Mouse (Mus musculus) midbrain, embryonic 10.5 days (tissue): ENCODE measurements around the gene C130026I21Rik. TPM values are rescaled to one million over a fixed set of nuclear protein-coding genes. Genes with fewer than 3 reads are reported as not detected.
"Not testable (repeated sequence)": the region's sequence is repeated elsewhere in the genome, so short reads cannot be mapped to it uniquely, and the experiment has no call there.

Source experiments
- DNase-seq: peaks from one replicate; pipeline ENCODE4 v3.0.0-alpha.2; 2017; ENCODE audit warnings: low spot score
- H3K27ac ChIP-seq: fragments of 300-500 bp; sonication (generic); replicated peaks from 2 replicates; pipeline ENCODE4 v1.5.1; 2016; ENCODE audit warnings: mild to moderate bottlenecking
- H3K27me3 ChIP-seq: fragments of 300-500 bp; sonication (generic); 2 replicates; pipeline ENCODE4 v1.6.1; 2016; ENCODE audit warnings: low read depth, mild to moderate bottlenecking; ENCODE audit not compliant: poor library complexity, severe bottlenecking
- H3K36me3 ChIP-seq: fragments of 300-500 bp; sonication (generic); 2 replicates; pipeline ENCODE4 v1.6.1; 2016; ENCODE audit warnings: mild to moderate bottlenecking, moderate library complexity
- H3K4me1 ChIP-seq: fragments of 300-500 bp; sonication (generic); 2 replicates; pipeline ENCODE4 v1.6.1; 2016
- H3K4me3 ChIP-seq: fragments of 300-500 bp; sonication (generic); 2 replicates; pipeline ENCODE4 v1.5.1; 2016; ENCODE audit warnings: mild to moderate bottlenecking, moderate library complexity
- H3K9me3 ChIP-seq: fragments of 300-500 bp; sonication (generic); replicated peaks from 2 replicates; pipeline ENCODE4 v1.6.1; 2016; ENCODE audit warnings: mild to moderate bottlenecking
- WGBS: fragments of 180-500 bp; shearing (Covaris S2); methylation state at CpG from one replicate; pipeline ENCODE4 v1.1.7; 2016; 5-methylcytosine and 5-hydroxymethylcytosine counted together
- polyA plus RNA-seq: library from polyadenylated mRNA; unstranded; fragments of >200 nt; fragmentation: Nextera tagmentation; extraction: Ambion mirVana; gene quantifications from 2 replicates; pipeline ENCODE4 v1.2.1, GENCODE M21; 2016

The C130026I21Rik gene
- polyA plus RNA-seq = not detected in 2 replicates

DNA sequence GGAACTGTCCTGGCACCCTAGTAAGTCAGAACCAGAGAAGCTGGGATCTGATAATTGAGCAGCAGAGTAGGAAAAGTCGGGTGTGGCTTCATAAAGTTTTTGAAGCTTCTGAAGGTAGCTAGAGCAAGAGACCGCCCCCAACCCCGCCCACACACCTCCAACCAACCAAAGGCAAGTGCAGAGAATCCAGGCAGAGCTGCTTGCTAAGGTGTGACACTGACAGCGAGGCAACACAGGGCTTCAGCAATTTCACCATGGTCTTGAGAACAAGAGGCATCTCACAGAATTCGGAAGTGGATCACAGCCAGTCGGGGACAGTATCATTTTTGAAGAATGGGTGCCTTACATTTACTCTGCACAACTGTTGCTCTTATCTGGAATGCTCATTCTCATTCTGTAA is at the start of gene C130026I21Rik:
C130026I21Rik (minus strand) TSS at position 101 of the 400 bp plus-strand sequence.
- H3K36me3 ChIP-seq, H3K27ac ChIP-seq, H3K4me1 ChIP-seq, DNase-seq, H3K4me3 ChIP-seq, H3K9me3 ChIP-seq, H3K27me3 ChIP-seq: not testable (repeated sequence)
- no CpG with 5 or more reads among the region's 6 CpGs for WGBS

DNA sequence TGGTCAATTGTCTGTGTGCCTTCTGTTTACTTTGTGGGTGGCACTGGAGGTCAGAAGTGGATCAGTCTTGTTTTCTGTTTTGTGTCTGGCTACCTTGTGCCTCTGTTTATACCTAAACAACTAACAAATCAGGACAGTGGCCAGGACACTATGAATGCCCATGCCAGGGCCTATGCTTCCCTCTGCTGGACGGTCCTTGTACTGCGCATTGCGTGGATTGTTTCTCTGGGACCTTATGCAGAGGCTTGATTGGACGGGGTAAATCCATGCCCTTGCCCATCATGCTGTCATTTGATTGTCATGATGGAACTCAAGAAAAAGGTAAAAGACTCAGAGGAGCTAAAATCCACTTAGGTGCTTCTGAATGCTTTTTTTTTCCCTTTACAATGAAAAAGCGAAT is 16.7 kb upstream of the C130026I21Rik start:
- not testable (repeated sequence) for H3K4me1 ChIP-seq, H3K27ac ChIP-seq, DNase-seq, H3K27me3 ChIP-seq, H3K9me3 ChIP-seq, H3K4me3 ChIP-seq, H3K36me3 ChIP-seq
- WGBS = 51% methylated on average over 4 of the region's 5 CpGs

DNA sequence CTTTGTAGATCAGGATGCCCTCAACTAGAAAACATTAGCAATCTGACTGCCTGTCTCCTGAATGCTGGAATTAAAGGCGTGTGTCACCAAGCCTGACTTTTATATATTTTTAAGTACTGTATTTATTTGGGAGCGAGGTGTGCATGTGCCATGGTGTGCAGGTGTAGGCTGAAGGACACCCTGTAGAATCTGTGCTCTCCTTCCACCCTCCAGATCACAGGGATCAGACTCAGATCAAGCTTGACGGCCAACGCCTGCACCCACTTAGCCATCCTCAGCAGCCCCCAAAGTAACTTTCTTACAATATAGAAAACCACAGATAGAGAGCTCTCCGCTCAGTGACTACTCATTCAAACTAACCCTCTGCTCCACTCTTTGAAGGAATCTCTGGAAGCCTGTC is 6.1 kb upstream of the C130026I21Rik start:
- H3K4me3 ChIP-seq, H3K27me3 ChIP-seq, H3K36me3 ChIP-seq, H3K27ac ChIP-seq, H3K9me3 ChIP-seq, H3K4me1 ChIP-seq, DNase-seq: not testable (repeated sequence)
- WGBS = 65% methylated on average over 4 of the region's 5 CpGs

DNA sequence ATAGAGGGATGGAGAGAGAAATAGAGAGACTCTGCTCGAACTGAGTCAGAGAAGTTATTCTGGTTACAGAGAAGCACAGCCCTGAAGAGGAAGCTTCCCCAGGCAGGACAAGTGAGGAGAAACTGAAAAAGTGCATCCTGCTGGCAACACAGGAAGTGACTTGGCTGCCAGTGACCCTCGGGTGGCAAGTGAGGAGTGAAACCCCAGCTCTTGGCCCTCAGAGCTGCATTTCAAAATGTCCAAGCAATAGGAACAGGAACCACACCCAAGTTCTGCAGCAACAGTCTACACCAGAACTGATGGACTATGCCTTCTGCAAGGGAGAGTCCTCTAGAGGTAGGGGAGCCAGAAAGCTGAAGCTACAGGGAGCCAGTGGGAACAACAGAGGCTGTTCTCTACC is 11.7 kb downstream of the C130026I21Rik start:
- H3K36me3 ChIP-seq, H3K9me3 ChIP-seq, H3K4me1 ChIP-seq, H3K27me3 ChIP-seq, DNase-seq, H3K27ac ChIP-seq, H3K4me3 ChIP-seq: not testable (repeated sequence)
- WGBS = 72% methylated on average over 2 of the region's 2 CpGs

DNA sequence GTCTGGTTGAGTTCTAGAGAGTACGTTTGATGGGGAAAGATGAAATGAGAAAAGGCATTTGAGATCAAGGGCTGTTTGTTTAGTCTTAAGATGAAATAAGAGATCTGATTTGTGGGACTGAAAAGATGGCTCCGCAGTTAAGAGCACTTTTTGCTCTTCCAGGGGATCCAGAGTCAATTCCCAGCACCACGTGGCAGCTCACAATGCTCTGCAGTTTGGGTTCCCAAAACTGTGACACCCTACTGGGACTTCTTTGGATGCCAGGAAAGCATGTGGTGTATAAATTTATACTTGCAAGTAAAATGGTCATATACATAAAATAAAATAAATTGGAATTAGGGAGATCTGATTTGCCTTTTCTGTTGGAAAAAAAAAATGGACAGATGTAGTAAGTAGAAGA is 15.1 kb downstream of the C130026I21Rik start:
- H3K4me1 ChIP-seq, H3K27ac ChIP-seq, H3K36me3 ChIP-seq, H3K4me3 ChIP-seq, DNase-seq, H3K27me3 ChIP-seq: not testable (repeated sequence)
- 68% methylated on average over 2 of the region's 3 CpGs for WGBS
- peaks cover 20% of the 10 kb centered on the region for H3K9me3 ChIP-seq

DNA sequence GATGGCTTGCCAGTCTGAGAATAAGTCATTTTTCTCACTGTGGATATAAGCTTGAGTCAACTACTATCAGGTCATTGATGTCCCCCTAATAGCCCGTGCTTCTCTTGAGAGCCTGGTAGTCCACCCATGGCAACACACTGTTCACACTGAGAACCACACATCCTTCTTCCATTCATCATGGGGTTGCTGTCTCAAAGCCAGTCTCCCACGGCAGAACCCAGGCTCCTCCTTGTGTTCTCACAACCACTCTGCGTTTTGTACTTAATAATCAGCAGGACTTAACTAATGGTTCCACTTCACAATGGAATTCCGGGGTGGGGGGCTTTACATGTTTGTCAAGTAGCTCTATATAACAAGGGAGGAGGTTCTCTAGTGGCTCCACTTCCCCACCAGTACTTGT is 19.2 kb downstream of the C130026I21Rik start:
- not testable (repeated sequence) for H3K36me3 ChIP-seq, H3K27ac ChIP-seq, H3K4me3 ChIP-seq, DNase-seq, H3K4me1 ChIP-seq, H3K27me3 ChIP-seq
- 84% methylated on average over 4 of the region's 4 CpGs for WGBS
- H3K9me3 ChIP-seq = peaks cover 39% of the 10 kb centered on the region

DNA sequence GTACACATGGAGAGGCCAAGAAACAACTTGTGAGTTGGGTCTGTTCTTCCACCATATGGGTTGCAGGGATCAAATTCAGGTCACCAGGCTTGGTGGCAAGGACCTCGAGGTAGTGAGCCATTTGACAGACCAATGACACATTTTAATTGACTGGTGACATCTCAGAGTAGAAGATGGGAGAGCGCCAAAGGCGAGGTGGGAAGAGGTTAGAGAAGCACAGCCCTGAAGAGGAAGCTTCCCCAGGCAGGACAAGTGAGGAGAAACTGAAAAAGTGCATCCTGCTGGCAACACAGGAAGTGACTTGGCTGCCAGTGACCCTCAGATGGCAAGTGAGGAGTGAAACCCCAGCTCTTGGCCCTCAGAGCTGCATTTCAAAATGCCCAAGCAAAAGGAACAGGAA is 21.4 kb downstream of the C130026I21Rik start:
- peak; percentile 9 for DNase-seq
- H3K27me3 ChIP-seq, H3K27ac ChIP-seq, H3K36me3 ChIP-seq, H3K4me3 ChIP-seq, H3K4me1 ChIP-seq: not testable (repeated sequence)
- peaks cover 44% of the 10 kb centered on the region for H3K9me3 ChIP-seq
- WGBS = 70% methylated on average over 3 of the region's 3 CpGs

DNA sequence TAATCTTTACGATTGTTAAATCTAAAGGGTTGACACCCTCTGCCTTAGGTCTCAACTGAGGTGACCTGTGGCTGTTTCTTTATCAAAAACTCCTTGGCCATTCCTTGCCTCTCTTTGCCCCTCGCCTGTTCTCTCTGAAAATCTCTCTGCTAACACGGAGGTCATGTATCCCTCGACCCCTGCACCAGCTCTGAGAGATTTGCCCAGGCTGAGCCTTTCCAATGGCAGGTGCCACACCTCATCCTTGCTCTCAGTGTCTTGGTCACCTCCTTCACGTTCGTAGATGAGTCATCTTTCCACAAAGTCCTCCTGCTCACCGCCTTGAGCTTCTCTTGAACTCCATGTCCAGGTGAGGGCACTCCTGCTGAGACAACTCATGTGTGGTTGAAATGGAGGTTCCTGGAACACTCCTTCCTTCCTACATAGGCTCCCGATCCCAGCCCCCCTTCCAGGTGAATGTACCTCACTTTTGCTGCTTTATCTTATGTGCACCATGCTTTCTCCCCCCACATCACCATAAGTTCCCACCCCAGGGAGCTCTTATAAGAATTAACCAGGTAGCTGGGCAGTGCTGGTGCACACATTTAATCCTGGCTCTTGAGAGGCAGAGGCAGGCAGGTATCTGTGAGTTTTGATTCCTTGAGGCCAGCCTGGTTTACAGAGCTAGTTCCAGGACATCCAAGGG is 23.4 kb downstream of the C130026I21Rik start:
- not testable (repeated sequence) for H3K4me1 ChIP-seq, H3K27ac ChIP-seq, H3K27me3 ChIP-seq, H3K4me3 ChIP-seq, H3K36me3 ChIP-seq
- WGBS = 78% methylated on average over 8 of the region's 8 CpGs
- peak; percentile 5 for DNase-seq
- H3K9me3 ChIP-seq = peaks cover 54% of the 10 kb centered on the region

DNA sequence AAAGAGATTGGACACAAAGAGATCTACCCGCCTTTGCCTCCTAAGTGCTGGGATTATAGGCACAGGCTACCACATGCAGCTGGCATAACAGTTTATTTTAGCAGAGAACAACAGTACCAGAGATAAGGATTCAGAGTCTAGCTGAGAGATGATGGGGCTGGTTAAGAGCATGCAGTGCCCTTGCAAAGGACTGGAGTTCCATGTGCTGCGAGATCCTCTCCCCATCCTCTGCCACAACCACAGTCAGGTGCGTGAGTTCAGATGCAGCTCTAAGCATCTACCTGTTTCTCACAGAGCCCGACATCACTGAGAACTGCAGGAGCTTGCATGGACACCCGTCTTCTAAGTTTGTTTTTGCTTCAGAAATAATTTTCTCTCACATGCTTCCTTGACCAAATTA is 24.1 kb downstream of the C130026I21Rik start:
- DNase-seq, H3K36me3 ChIP-seq, H3K4me1 ChIP-seq, H3K27me3 ChIP-seq, H3K4me3 ChIP-seq, H3K27ac ChIP-seq: not testable (repeated sequence)
- 85% methylated on average over 5 of the region's 5 CpGs for WGBS
- H3K9me3 ChIP-seq = peaks cover 53% of the 10 kb centered on the region

DNA sequence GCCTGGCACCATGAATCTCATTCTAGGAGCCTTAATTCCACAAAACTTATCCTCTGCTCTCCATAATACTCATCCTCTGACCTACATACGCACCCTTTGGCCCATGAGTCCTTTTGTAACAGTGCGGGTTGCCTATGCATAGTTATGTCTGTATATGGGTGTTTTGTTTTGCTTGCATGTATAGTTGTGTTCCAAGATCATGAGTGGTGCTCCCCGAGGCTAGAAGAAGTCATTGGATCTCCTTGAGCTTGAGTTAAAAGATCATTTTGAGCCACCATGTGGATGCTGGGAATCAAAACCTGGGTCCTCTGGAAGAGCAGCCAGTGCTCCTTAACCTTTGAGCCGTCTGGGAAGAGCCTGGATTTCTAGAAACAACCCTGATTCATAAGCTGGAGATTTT is 25.4 kb downstream of the C130026I21Rik start:
- not testable (repeated sequence) for H3K27me3 ChIP-seq, H3K36me3 ChIP-seq, H3K27ac ChIP-seq, H3K4me3 ChIP-seq, H3K4me1 ChIP-seq, DNase-seq
- H3K9me3 ChIP-seq = peaks cover 47% of the 10 kb centered on the region
- 65% methylated on average over 3 of the region's 4 CpGs for WGBS

DNA sequence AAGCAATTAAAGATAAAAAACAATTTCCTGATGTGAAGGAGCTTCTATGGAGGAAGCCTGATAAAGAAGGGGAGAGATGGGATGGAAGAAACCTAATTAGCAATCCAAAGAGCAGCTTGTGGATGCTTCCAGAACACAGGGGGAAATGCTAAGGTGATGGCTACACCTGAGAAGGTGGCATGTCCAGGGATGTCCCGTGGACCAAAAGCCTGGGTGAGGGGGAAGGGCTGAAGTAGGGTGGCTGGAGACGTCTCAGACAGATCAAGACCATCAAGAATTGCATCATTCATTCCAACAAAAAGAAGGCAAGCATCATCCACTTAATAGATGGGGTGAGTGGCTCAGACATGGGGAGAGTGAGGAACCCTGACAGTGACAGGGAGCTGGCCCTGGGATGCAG is 27.3 kb downstream of the C130026I21Rik start:
- not testable (repeated sequence) for H3K27ac ChIP-seq, DNase-seq, H3K27me3 ChIP-seq, H3K4me1 ChIP-seq, H3K36me3 ChIP-seq, H3K4me3 ChIP-seq
- 74% methylated on average over 2 of the region's 2 CpGs for WGBS
- H3K9me3 ChIP-seq = peaks cover 52% of the 10 kb centered on the region

DNA sequence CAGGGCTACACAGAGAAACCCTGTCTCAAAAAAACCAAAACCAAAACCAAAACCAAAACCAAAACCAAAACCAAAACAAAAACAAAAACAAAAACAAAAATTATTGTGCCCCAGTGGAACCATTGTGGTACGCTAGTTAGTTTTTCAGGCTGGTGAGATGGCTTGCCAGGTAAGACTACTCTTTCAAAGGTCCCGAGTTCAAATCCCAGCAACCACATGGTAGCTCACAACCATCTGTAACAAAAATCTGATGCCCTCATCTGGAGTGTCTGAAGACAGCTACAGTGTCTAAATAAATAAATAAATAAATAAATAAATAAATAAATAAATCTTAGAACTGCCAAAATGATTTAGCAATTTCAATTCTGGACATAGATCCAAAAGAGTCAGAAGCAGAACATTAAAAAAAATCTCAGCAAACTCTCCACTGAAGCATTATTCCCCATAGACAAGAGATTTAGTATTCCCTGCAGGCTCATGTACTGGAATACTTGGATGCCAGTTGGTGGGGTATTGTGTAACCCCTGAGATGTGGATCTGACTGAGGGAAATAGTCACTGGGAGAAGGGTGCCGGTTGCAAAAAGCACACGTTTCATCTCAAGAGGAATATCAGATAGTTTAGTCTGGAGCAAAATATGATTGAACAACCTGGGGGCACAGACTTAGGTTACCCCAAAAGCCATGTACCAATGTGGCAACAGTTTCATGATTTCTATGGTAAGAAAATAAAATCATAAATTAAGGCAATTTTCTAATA is 31.2 kb downstream of the C130026I21Rik start:
- 69% methylated on average over 4 of the region's 4 CpGs for WGBS
- peaks cover 40% of the 10 kb centered on the region for H3K9me3 ChIP-seq
- not testable (repeated sequence) for H3K4me3 ChIP-seq, H3K27me3 ChIP-seq, H3K36me3 ChIP-seq, H3K27ac ChIP-seq, H3K4me1 ChIP-seq
- peak; percentile 7 for DNase-seq

DNA sequence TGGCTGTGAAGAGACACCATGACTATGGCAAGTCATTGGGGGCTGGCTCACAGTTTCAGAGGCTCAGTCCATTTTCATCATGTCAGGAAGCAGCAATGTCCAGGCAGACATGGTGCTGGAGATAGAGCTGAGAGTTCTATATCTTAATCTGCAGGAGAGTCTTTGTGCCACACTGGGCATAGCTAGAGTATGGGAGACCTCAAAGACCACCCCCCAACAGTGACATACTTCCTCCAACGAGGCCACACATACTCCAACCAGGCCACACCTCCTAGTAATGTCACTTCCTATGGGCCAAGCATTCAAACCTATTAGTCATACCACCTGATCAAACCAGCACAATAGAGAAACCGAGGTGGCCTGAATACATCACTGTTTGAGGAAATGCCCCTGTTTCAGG is 63.8 kb downstream of the C130026I21Rik start:
- not testable (repeated sequence) for H3K27me3 ChIP-seq, H3K36me3 ChIP-seq, H3K27ac ChIP-seq, DNase-seq, H3K4me3 ChIP-seq, H3K4me1 ChIP-seq
- H3K9me3 ChIP-seq = peaks cover 20% of the 10 kb centered on the region
- 54% methylated on average over 1 of the region's 2 CpGs for WGBS
